Mouse (Mus musculus) skeletal muscle tissue, adult 2 months (tissue): ENCODE measurements at regions not wholly inside any gene's neighbourhood (a gene's known extent, or its start where the extent isn't known, plus 50 kb on each side); places are given as distances from the start of the nearest gene placed in this dataset.

Experiments
- DNase-seq: peaks from one replicate; pipeline ENCODE4 v3.0.0-alpha.2; 2012; ENCODE audit warnings: low read depth, low spot score

DNA sequence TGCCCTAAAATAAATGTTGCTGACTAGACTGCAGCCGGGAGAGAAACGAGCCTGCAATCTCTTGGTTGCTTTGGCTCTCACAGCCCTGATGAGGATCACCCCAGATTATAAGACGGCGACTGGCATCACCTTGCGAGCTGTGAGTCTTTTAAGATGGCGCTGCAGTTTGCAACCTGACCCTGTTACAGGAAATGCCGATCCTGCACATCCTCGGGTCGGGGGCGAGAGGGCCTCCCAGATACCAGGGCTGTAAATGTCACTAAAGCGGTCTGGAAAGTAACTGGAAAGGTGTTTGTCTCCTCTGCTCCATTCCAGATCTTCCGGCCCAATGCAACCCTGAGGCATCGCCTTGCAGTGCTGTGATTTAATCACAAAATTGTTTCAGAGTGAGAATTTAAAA is 53.4 kb downstream of the Cartpt start:
- DNase-seq = no peak

DNA sequence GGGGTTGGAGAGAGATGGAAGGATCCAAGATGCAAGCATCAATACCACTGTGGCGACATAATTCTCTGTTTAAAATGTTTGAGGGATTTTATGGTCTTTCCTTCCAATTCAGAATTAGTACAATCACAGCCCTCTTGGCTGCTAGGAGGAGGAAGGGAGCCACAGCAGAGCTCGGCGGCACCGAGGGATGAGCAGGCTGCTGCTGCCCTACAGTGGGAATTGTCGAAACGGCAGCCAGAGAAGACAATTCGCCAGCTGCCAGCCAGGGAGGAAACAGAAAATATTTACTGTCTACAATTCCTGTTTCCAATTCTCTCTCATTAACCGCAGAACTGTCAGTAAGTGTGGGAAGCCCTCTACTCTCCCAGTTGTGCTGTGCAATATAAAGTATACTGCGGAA is 58.3 kb downstream of the Cartpt start:
- no peak for DNase-seq

DNA sequence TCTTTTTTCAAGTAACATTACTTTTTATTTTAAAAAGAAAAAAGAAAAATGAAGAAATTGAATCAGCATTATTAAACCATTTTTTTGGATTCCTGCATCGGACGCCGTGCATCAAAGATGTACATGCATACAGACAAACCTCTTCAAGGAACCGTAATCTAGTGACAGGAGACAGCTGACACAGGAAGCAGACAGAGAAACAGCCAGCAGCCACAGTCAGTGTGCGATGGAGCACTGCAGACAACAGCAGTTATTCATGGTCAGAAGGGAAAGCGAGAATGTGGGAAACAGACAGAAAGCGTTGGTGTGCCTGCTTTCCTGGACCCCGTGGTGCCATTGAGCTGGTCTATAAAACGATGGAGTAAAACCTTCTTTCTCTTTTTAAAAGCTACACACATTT is 61.4 kb downstream of the Cartpt start:
- DNase-seq = no peak

GRCm38 (mm10) chr13:99837772-99838425 is 63.0 kb downstream of the Cartpt start:
- DNase-seq = peak; percentile 62

DNA sequence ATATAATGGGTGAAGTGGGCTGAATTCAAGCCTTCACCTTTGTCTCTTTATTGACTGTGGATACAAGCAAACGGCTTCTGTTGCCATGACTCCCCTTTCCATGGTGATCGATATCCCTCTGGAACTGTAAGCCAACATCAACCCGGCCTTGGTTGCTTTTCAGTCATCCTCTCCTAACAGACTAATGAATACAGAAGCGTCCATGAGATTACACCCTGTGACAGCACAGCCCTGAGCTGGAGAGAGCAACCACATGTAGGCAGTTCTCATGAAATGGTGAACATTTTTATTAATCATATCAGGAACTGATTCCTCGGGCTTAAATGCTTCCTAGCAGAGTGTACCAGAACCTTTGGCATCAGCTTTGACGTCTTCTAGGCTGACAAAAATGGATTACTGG is 63.7 kb downstream of the Cartpt start:
- no peak for DNase-seq

DNA sequence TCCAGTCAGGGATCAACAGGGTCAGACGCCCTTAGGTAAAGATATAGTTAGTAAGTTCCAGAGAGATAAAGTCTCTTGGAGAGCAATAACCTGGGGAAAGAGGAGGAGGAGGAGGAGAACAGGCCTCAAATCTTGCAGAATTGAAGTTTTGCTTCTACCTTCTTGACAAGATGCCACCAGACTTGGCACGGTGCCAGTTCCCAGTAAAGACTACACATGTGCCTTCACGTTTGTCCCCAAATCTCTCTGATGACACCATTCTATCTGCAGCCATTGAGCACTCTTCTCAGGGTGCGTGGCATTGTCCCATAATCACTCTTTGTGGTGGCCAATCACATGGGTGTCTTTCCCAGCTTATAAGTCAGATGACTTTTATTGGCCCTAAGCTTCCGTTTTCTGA is 64.3 kb downstream of the Cartpt start:
- no peak for DNase-seq

DNA sequence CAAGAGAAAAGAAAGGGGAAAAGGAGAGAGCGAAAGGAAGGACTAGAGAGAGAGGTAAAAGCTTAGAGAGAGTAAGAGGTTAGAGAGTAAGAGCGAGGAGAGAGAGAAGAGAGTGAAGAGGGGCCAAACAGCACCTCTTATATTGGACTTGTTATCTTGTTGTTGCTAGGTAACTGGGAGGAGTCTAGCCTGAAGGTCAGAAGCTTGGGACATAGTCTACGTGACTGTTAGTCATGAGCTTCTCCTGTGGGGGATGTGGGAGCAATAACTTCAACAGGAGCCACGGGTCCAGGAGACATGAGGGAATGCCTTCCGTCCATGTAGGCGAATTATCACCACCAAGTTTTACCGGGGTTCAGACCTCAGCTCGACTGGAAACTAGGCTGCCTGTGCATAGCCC is 65.4 kb downstream of the Cartpt start:
- no peak for DNase-seq

- peak; percentile 30 for DNase-seq
Observed at GRCm38 (mm10) chr13:99830080-99830724, 70.7 kb downstream of the Cartpt start.

- DNase-seq = no peak
Observed at GRCm38 (mm10) chr13:99827573-99827972, 73.3 kb downstream of the Cartpt start.

GRCm38 (mm10) chr13:99824625-99825024 is 76.3 kb downstream of the Cartpt start:
- no peak for DNase-seq

DNA sequence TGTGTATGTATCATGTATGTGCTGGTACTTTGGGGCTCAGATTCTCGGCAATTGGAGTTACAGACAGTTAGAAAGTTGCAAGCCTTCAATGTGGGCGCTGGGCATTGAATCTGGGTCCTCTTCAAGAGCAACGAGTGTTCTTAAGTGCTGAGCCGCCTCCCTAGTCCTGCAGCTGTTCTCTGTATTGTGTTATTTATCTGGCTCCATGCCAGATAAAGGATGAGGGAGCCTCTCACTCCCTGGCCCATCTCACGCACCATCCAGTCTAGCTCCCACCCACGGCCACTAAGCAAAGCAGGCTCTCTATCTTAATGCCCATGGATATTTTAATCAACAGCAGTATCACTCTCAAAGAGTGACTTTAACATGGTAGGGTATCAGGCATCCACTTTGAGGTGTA is 84.2 kb downstream of the Cartpt start:
- no peak for DNase-seq

GRCm38 (mm10) chr13:99815786-99816185 is 85.1 kb downstream of the Cartpt start:
- DNase-seq = no peak

DNA sequence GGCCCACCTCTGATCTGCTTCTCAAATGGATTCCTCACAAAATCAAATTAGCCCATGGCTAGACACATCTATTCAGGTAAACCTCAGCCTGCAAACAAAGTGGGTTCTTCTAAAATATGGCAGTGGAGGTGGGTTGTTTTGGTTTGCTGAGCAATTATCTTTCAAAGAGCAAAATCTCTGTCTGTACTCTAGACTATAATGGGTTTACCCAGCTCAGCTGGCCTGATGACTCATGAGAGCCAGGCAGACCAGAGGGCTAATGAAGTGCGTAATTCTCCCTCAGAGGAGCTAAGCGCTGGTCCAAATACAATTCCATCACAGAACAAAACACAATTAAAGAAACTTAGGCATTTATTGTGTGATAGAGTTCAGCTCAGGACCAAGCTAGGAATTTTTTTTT is 86.1 kb downstream of the Cartpt start:
- DNase-seq = no peak

- no peak for DNase-seq
Observed at GRCm38 (mm10) chr13:99814033-99814556, 86.8 kb downstream of the Cartpt start.

- no peak for DNase-seq
Observed at GRCm38 (mm10) chr13:99794448-99794847, 106.4 kb downstream of the Cartpt start.

GRCm38 (mm10) chr13:99793786-99794435 is 107.0 kb downstream of the Cartpt start:
- DNase-seq = no peak

DNA sequence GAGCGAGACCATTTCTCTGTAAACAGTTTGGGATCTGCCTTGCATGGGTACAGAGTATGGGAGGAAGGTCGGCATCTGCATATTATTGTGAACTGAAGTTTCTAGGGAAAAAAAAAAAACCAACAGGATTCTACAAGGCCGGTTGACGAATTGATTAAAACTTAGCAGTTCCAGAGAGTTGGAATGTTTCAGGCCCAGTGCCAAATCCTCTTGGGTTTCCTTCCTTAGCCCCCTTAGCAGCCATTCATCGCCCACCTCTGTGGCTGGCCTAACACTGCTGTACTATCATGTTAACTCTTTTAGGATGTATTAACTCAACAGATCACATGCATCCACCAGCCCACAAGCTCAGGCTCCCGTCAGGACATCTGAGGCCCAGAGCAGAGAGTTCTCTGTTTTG is 107.9 kb downstream of the Cartpt start:
- no peak for DNase-seq

DNA sequence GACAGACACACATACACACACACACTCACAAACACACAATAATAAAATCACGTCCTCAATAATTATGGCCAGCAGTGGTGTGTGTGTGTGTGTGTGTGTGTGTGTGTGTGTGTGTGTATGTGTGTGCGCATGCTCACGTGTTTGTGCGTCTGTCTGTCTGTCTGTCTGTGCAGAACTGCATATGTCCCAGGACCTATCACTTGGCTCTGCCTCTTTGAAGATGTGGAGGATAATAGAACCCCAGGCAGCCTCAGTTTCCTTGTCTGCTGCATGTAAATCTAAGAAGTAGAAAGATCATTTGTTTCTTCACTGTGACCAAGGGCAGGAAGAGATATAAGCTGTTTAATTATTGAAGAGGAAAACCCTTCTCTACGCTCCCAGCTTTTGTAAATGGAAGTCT is 109.9 kb downstream of the Cartpt start:
- DNase-seq = no peak

GRCm38 (mm10) chr13:99787760-99788159 is 113.1 kb downstream of the Cartpt start:
- DNase-seq = no peak

- no peak for DNase-seq
Observed at GRCm38 (mm10) chr13:99785427-99785826, 115.5 kb downstream of the Cartpt start.

- peak; percentile 16 for DNase-seq
Observed at GRCm38 (mm10) chr13:99784314-99784713, 116.6 kb downstream of the Cartpt start.

- no peak for DNase-seq
Observed at GRCm38 (mm10) chr13:99782883-99783721, 117.8 kb downstream of the Cartpt start.
